Mouse (Mus musculus) kidney, postnatal 0 days (tissue): ENCODE results near the gene Pdzrn3. TPM values are rescaled to one million over a fixed set of nuclear protein-coding genes. Genes with fewer than 3 reads are reported as not detected.
A peak's percentile ranks its signal among the peaks of the same experiment; 100 is the strongest.

Experiments used
- ATAC-seq: fragments of 200-750 bp; cut with Nextera tagmentation; replicated peaks from 2 replicates; pipeline ENCODE4 v1.8.0; 2017; ENCODE audit warnings: low read depth, moderate number of reproducible peaks, moderate TSS enrichment, moderate library complexity; ENCODE audit not compliant: low FRiP score
- DNase-seq: peaks from one replicate; pipeline ENCODE4 v3.0.0-alpha.2; 2016; ENCODE audit warnings: low spot score
- H3K27ac ChIP-seq: fragments of 300-500 bp; sonication (generic); 2 replicates; pipeline ENCODE4 v1.5.1; 2014; ENCODE audit warnings: mild to moderate bottlenecking
- H3K27me3 ChIP-seq: fragments of 300-500 bp; sonication (generic); 2 replicates; pipeline ENCODE4 v1.6.1; 2014; ENCODE audit warnings: low read length, mixed read lengths; ENCODE audit not compliant: insufficient read depth
- H3K36me3 ChIP-seq: fragments of 300-500 bp; sonication (generic); 2 replicates; pipeline ENCODE4 v1.6.1; 2014; ENCODE audit warnings: low read length, mixed read lengths; ENCODE audit not compliant: insufficient read depth
- H3K4me1 ChIP-seq: fragments of 300-500 bp; sonication (generic); replicated peaks from 2 replicates; pipeline ENCODE4 v1.6.1; 2014; ENCODE audit warnings: antibody characterized with exemption, low read length, mixed read lengths; ENCODE audit not compliant: insufficient read depth
- H3K4me2 ChIP-seq: fragments of 300-500 bp; sonication (generic); 2 replicates; pipeline ENCODE4 v1.6.1; 2014; ENCODE audit warnings: mild to moderate bottlenecking, low read length, moderate library complexity, mixed read lengths
- H3K4me3 ChIP-seq: fragments of 300-500 bp; sonication (generic); replicated peaks from 2 replicates; pipeline ENCODE4 v1.5.1; 2014; ENCODE audit warnings: low read depth, low read length
- H3K9ac ChIP-seq: fragments of 300-500 bp; sonication (generic); 2 replicates; pipeline ENCODE4 v1.6.1; 2014; ENCODE audit warnings: low read depth, low read length
- H3K9me3 ChIP-seq: fragments of 300-500 bp; sonication (generic); replicated peaks from 2 replicates; pipeline ENCODE4 v1.6.1; 2016; ENCODE audit warnings: low read length, inconsistent platforms, mixed read lengths
- CTCF ChIP-seq: IDR thresholded peaks from 2 replicates; pipeline ENCODE4 v1.5.1; 2016; ENCODE audit warnings: antibody characterized with exemption, low read depth, mild to moderate bottlenecking, moderate library complexity
- WGBS: fragments of 180-500 bp; shearing (Covaris S2); extraction: QIAGEN DNeasy Blood & Tissue Kit; methylation state at CpG from one replicate; pipeline ENCODE4 v1.1.7; 2014; 5-methylcytosine and 5-hydroxymethylcytosine counted together
- polyA plus RNA-seq: library from polyadenylated mRNA; unstranded; fragments of >200 nt; fragmentation: Nextera tagmentation; extraction: Ambion mirVana; gene quantifications from 2 replicates; pipeline ENCODE4 v1.2.1, GENCODE M21; 2015

The Pdzrn3 gene
- polyA plus RNA-seq, 1 experiment from 2014 or later, result 7.0 TPM

DNA sequence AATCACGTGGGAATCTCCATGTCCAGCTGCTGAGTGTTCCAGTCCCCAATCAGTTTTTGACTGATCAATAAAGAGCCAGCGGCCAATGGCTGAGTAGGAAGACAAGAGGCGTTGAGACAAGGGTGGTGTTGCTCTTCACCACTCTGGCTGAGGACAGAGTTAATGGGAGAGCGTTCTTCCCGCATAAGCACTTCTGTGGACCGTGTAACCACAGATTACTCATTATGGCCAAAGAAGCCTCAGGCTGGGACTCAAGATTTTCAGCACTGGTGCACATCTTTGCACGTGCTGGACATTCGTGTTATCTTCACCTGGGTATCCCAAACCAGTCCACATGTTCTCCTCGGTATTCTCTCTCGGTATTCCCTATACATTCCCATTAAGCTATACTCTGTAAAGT, 41.0 kb downstream of the Pdzrn3 start:
- Histone ChIP-seq H3K4me3 (no peak overlapping the region), H3K4me2 (no peak overlapping the region), H3K9me3 (no peaks in the 10 kb centered on the region), H3K9ac (no peak overlapping the region), H3K27ac (no peak overlapping the region), H3K27me3 (no peaks in the 10 kb centered on the region), H3K4me1 (0 out of 2 replicates have a peak, but pooled peaks cover under 1% of the 10 kb centered on the region), H3K36me3 (no peaks in the 10 kb centered on the region)
- DNase-seq, result no peak
- ATAC-seq, result peak; percentile 72
- no peak for TF ChIP-seq CTCF
- 76% methylated on average over 10 of the region's 10 CpGs for WGBS

DNA sequence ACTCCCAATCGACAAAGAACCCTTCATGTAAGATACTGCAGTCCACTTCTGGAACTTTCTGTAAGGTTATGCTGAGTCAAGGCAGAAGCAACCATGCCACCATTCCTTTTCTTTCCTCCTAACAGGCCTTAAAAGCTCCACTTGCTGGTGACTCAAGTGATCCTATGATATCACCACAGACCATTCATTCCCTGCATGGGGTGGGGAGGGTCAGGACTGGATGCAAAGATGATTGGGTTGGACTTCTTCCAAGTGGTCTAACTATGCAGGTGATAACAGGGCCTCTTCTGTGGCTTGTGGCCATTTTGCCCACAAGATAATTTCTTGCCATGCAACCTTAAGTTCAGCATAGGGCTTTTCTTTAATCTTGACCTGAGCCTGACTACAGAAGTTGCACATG, 42.0 kb downstream of the Pdzrn3 start:
- DNase-seq, result no peak
- H3K4me3 ChIP-seq, result no peak overlapping the region
- H3K27me3 ChIP-seq, result no peaks in the 10 kb centered on the region
- H3K4me1 ChIP-seq, result 0 out of 2 replicates have a peak, but pooled peaks cover 7% of the 10 kb centered on the region
- no peak for ATAC-seq
- no peaks in the 10 kb centered on the region for H3K9me3 ChIP-seq
- WGBS, result 84% methylated on average over 1 of the region's 1 CpGs
- H3K27ac ChIP-seq, result no peak overlapping the region
- H3K36me3 ChIP-seq, result no peaks in the 10 kb centered on the region
- TF ChIP-seq CTCF, result no peak
- no peak overlapping the region for H3K9ac ChIP-seq
- no peak overlapping the region for H3K4me2 ChIP-seq

DNA sequence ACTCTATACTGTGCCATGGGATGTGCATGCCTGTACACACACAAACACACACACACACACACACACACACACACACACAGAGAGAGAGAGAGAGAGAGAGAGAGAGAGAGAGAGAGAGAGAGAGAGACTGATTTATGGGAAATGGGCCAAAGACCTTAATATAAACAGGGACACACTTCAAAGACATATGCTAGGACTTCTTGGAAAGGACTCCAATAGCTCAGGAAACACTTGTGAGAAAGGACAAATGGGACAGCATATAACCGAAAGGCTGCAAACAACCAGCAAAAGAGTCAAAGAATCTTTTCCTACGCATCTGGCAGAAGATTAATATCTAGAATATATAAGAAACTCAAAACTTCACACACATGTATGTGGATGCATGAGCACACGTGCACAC, 43.2 kb downstream of the Pdzrn3 start:
- Histone ChIP-seq H3K36me3 (no peaks in the 10 kb centered on the region), H3K9me3 (no peaks in the 10 kb centered on the region), H3K27ac (no peak overlapping the region), H3K9ac (no peak overlapping the region), H3K27me3 (no peaks in the 10 kb centered on the region), H3K4me3 (no peak overlapping the region), H3K4me2 (no peak overlapping the region), H3K4me1 (peaks cover 16% of the 10 kb centered on the region; the same call in 1 of the 2 replicates)
- ATAC-seq (no peak), DNase-seq (no peak)
- WGBS, result 69% methylated on average over 3 of the region's 3 CpGs
- no peak for TF ChIP-seq CTCF

DNA sequence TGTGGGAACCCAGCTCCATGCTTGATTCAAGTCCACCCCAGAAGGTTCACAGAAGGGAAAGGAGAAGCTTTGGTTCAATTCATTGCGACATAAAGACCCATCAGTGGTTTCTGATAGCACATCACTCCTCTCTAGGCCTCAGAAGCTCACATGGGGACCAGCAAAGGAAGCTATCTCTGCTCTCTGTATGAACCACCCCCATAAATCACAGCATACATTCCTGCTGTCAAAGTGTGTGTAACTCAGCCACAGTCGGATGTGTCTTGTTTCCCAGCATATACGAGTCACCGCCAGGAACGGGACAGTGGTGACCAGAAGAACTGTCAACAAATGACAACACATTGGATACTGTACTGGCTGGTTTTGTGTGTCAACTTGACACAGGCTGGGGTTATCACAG, 47.3 kb downstream of the Pdzrn3 start:
- 29% methylated on average over 5 of the region's 5 CpGs for WGBS
- TF ChIP-seq CTCF, result no peak
- Histone ChIP-seq H3K36me3 (no peaks in the 10 kb centered on the region), H3K27me3 (no peaks in the 10 kb centered on the region), H3K4me2 (no peak overlapping the region), H3K9ac (no peak overlapping the region), H3K4me3 (no peak overlapping the region), H3K4me1 (peaks cover 20% of the 10 kb centered on the region; the same call in 1 of the 2 replicates), H3K9me3 (no peaks in the 10 kb centered on the region), H3K27ac (no peak overlapping the region)
- peak; percentile 62; the same call in 1 of the 2 replicates for ATAC-seq
- peak; percentile 73 for DNase-seq

DNA sequence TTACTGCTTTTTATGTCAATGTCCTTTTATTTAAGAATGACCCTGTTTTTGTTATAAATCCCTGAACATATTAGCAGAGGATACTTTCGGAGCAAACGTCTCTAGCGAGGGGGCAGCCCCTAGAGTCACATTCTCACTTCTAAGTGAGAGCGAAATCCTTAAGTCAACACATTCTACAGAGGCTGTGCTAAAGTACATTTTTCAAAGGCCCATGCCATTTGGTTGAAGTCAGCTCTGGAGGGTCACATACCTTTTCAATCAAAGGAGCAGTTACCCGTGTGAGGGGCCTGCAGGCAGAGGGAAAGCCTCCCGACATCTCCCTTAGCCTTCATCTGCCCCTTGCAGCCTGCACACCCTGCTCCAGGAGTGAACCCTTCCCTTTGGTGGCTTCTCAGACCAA, 48.2 kb downstream of the Pdzrn3 start:
- H3K4me2 ChIP-seq, result no peak overlapping the region
- DNase-seq, result peak; percentile 62
- WGBS, result 19% methylated on average over 6 of the region's 6 CpGs
- TF ChIP-seq CTCF, result no peak
- H3K27me3 ChIP-seq, result no peaks in the 10 kb centered on the region
- H3K4me1 ChIP-seq, result peaks cover 20% of the 10 kb centered on the region; the same call in 1 of the 2 replicates
- H3K36me3 ChIP-seq, result no peaks in the 10 kb centered on the region
- H3K4me3 ChIP-seq, result no peak overlapping the region
- H3K9ac ChIP-seq, result no peak overlapping the region
- peak overlapping the region; percentile 31; the same call in 1 of the 2 replicates for H3K27ac ChIP-seq
- no peak for ATAC-seq
- H3K9me3 ChIP-seq, result no peaks in the 10 kb centered on the region

DNA sequence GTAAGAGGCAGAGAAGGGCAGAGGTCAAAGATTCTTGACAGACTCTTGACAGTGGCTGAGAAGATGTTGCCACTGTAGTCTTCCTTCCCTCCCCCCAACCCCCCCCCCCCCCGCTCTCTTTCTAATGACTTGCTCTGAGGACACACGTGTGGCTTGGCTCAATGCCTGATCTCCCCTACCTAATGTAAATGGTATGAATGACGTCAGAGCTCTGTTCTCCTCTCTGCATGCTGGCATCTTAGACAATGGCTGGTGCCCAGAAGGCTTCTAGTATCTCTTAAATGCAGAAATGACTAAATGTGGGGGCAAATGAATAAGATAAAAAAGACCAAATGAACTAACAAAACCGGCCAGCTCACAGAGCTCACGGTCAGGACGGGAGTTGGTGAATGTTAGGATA, 49.2 kb downstream of the Pdzrn3 start:
- Histone ChIP-seq H3K9ac (no peak overlapping the region), H3K27ac (no peak overlapping the region), H3K36me3 (no peaks in the 10 kb centered on the region), H3K27me3 (no peaks in the 10 kb centered on the region), H3K4me3 (no peak overlapping the region), H3K4me1 (peaks cover 20% of the 10 kb centered on the region; the same call in 1 of the 2 replicates), H3K9me3 (no peaks in the 10 kb centered on the region), H3K4me2 (no peak overlapping the region)
- DNase-seq, result no peak
- TF ChIP-seq CTCF, result no peak
- WGBS, result 70% methylated on average over 5 of the region's 6 CpGs
- 0 out of 2 replicates have a peak, but pooled peaks have one; percentile 34 for ATAC-seq

DNA sequence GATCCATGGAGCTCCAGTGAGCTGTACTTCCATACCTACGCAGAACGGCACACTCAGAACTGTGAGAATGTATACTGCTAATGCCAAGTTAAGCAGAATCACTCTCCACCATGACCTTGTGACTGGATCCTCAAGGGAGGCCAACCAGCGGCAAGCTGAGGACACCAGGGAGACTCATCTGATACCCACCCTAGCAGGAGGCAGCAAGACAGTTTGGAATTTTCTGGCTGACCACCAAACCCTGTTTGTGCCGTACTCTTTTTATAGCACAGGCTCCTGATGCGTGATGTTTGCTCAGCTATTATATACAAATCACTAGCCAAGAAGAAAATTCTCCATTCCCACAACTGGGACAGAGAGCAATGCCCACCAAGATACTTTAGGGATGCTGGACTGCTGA, 50.0 kb downstream of the Pdzrn3 start:
- no peak overlapping the region for H3K4me3 ChIP-seq
- 77% methylated on average over 5 of the region's 5 CpGs for WGBS
- H3K9ac ChIP-seq, result no peak overlapping the region
- H3K36me3 ChIP-seq, result no peaks in the 10 kb centered on the region
- H3K9me3 ChIP-seq, result no peaks in the 10 kb centered on the region
- H3K27ac ChIP-seq, result no peak overlapping the region
- peaks cover 20% of the 10 kb centered on the region; the same call in 1 of the 2 replicates for H3K4me1 ChIP-seq
- no peak overlapping the region for H3K4me2 ChIP-seq
- no peak for DNase-seq
- no peak for ATAC-seq
- no peak for TF ChIP-seq CTCF
- H3K27me3 ChIP-seq, result no peaks in the 10 kb centered on the region
